Mouse (Mus musculus) central nervous system, embryonic 18 days (tissue): ENCODE measurements around the gene Tmx2. TPM values are rescaled to one million over a fixed set of nuclear protein-coding genes. Genes with fewer than 3 reads are reported as not detected.

Source experiments
- polyA plus RNA-seq: library from polyadenylated mRNA; depleted of rRNA; stranded (reverse); fragments of >200 nt; gene quantifications from 2 replicates; pipeline ENCODE4 v1.2.3, GENCODE M21; 2012; rRNA removed

Gene Tmx2
- 199 and 202 TPM in 2 replicates for polyA plus RNA-seq

DNA sequence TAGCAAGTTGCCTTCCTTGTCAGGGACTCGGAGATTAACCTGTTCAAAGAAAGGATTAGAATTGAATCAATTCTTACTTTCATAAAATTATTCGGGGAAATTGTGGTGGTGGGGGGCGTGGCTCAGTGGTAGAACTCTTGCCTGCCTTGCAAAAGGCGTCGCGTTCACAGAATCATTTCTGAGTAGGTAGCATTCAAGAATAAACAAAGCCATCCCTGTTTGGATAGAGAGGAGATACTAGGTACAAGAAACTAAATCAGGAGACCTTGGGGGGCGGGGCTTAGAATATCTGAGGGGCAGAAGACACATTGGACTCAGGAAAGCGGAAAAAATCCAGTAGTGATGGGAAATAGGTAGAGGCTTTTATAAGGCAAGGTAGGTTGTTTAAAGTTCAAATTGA lies at the start of gene Tmx2:
TSS of gene Tmx2 (minus strand) at position 125 of the 400 bp plus-strand sequence.

DNA sequence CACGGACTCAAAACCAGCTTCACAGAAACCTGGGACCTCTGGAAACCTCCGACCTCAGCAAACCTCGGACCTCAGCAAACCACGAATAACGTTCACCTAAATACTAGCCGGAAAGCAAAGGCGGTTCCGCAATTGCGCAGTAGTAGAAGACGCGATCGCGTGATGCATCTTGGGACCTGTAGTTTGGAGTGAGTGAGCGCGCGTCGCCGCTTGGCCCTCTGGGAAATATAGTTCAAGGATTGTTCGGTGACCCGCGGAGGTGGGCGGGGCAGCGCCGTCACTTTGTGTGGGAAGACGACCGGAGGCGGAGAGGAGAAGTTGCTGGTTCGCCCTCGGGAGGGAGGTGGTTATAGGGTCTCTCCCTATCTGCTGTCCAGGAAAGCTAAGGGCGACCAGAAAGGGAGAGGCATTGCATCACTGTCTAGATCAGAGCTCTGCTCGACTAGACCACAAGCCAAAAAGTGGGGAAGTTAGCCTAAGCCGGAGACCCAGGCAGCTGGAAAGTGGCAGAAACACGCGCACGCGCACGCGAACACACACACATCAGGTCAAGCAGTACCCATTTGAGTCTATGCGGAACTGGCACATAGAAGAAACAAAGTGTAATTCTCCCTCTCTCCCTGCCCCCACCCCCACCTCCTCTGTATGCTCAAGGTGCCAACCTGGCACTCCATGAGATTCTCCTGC lies 48.4 kb upstream of the Tmx2 start, which contains the start of gene Clp1:
TSS of gene Clp1 (minus strand) at position 179 of the 687 bp plus-strand sequence.

DNA sequence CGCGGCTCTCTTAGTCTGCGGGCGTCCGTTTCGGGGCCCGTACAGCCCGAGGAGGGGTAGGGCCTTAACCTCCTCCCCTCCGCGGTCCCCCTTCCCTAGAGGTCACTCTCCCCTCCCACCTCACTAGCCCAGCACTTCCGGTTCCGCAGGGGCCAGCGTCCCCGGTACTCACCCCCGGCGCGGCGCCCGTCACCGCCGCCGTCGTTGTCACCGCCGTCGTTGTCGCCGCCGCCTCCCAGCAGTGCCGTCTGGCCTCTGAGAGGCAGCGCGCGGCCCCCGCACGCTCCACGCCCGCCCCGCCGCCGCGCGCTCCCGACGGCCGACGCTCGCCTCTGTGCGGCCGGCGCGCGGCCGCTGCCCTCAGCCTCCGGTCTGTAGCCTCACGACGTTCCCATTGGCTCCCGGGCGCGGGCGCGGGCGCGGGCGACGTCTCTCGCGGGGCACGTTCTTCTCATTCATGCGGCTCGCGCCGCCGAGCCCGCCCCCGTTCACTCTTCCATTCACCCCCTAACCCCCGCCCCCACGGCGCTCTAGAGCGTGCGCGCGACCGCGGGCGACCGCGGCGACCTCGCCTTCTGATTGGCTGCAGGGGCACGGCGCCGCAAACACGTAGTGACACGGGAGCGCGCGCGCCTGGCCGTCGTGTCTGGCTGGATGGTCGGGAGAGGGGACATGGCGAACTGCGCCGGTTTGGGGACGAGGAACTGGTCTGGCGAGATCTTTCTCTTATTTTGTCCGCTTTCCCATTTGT lies 36.0 kb upstream of the Tmx2 start, which contains the start of gene Zdhhc5:
TSS of gene Zdhhc5 (minus strand) at position 370 of the 751 bp plus-strand sequence.

DNA sequence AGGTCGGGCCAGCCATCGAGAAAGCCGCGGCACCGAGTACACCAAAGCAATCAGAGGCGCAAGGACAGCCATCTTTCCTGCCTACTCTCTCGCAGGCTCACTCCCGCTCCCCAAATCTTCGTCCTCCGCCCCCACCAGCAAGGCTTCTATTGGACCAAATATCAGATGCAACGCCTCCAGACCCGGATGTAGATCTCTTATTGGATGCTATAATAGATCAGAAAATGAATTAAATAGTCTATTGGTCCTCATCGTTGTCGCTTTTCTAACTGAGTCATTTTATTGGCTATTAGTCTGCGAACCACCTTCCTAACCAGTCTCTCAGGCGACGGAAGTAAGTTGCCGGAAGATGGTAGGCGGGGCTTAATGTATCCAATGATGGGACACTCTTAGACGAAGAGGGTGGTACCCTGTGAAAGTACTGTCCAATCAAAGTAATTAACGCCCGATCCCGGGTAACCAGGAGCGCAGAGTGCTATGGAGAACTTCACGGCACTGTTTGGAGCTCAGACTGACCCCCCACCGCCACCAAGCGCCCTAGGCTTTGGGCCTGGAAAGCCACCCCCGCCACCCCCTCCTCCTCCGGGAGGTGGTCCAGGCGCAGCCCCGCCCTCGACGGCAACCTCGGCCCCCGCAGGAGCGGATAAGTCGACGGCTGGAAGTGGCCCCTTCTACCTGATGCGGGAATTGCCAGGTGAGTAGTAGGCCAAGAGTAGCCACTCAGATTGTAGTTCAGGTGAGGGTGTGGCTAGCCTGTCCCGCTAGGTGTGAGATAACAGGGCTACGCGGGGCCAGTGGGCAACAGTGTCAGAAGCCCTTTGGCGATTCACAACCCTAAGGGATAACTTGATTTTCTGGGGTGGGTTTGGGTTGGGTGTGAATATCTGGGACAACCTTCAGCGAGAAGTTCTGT lies 716 bp downstream of the Tmx2 start, which contains the start of the genes Gm28635 and Med19:
TSS of gene Gm28635 (minus strand) at position 74 of the 913 bp plus-strand sequence.
TSS of gene Med19 (plus strand) at position 435 of the 913 bp plus-strand sequence.

DNA sequence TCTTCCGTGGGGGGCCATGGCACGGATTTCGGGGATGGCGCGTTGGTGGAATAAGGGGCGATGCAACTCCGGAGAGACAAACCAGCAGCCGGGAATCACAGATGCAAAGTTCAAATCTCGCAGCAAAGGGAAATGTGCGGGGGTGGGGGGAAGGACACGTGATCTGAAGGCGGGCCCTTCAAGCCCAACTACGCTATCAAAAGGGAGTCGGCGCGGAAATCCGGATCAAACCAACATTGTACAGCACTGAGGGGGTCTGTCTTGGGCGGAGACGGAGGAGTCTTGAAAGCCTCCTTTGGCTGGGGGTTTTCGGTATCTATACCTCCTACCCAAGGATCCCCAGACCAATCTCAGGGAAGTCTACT lies 8.4 kb downstream of the Tmx2 start, which contains the start of gene Selenoh:
TSS of gene Selenoh (minus strand) at position 202 of the 365 bp plus-strand sequence.

DNA sequence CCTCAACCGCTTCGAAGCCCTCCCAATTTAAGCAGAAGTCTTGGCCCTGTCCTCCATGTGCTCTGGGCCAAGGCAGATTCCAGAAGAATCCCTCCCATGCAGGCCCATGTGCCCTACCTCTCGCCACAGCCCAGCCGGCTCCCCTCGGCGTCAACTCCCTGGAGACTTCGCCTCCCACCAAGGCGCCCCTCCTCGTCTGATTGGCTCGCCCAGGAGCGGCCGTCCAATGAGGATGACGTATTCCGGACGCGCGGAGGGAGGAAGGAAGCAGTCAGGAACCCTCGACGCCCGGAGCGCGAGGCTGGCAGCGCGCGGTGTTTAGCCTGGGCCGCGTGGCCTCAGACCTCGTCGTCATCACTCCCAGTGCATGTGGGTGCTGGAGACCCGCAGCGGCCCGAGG lies 20.1 kb downstream of the Tmx2 start, which contains the start of gene Btbd18:
TSS of gene Btbd18 (plus strand) at position 274 of the 400 bp plus-strand sequence.

DNA sequence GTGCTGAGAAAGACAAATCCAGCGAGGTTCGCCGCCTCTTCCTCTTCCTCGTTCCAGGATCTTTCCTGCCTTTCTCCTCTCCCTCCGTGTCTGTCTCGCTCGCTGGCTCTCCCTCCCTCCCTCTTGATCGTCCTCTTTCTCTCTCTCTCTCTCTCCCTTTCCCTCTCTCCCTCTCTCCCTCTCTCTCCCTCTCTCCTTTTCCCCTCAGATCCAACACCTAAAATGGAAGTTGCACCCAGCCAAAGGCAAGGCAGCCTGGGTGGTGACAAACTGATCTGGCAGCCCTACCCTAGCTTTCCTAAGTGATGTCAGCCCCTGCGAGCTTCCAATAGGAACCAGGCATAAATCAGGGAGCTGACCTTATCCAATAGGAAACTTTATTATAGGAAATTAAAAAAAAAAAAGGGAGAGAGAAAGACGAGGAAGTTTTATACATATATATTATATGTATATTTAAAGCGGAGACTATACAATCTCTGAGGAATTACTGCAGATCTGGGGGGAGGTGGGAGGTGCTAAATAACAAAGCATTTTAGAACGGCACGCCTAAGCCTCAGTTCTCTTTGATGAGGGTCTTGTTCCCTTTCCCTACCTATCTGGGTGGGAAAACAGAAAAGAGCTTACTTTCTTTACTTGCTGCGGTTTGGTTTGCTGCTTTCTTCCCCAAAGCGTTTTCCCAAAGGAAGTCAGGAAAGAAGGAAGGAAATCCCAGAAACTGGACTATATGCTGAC lies 28.3 kb downstream of the Tmx2 start, which contains the start of gene Ctnnd1:
TSS of gene Ctnnd1 (minus strand) at position 302 of the 732 bp plus-strand sequence.

Other genes with a start within 250 kb of the Tmx2 start
- gene Tfpi, start 202.4 kb downstream of the Tmx2 start, polyA plus RNA-seq: 11.8 and 12.0 TPM in 2 replicates
- gene Ctnnd1, start 28.4 kb downstream of the Tmx2 start, polyA plus RNA-seq: 67.7 and 68.7 TPM in 2 replicates
- gene Btbd18, start 20.1 kb downstream of the Tmx2 start, polyA plus RNA-seq: not detected in 2 replicates
- gene Selenoh, start 8.4 kb downstream of the Tmx2 start, polyA plus RNA-seq: 167 and 173 TPM in 2 replicates
- gene Gm28635, start 1.1 kb downstream of the Tmx2 start, polyA plus RNA-seq: not detected in 2 replicates
- gene Med19, start 738 bp downstream of the Tmx2 start, polyA plus RNA-seq: 34.8 and 35.5 TPM in 2 replicates
- 27.7 and 27.9 TPM in 2 replicates for gene Zdhhc5, start 36.0 kb upstream of the Tmx2 start, polyA plus RNA-seq
- 14.1 and 14.7 TPM in 2 replicates for gene Clp1, start 48.2 kb upstream of the Tmx2 start, polyA plus RNA-seq
- gene Ypel4, start 54.9 kb upstream of the Tmx2 start, polyA plus RNA-seq: 45.5 and 46.4 TPM in 2 replicates
- gene Gm19426, start 64.5 kb upstream of the Tmx2 start, polyA plus RNA-seq: 4.9 and 6.1 TPM in 2 replicates
- gene Serping1, start 96.3 kb upstream of the Tmx2 start, polyA plus RNA-seq: 14.7 and 19.9 TPM in 2 replicates
- 11.0 and 12.9 TPM in 2 replicates for gene Ube2l6, start 119.7 kb upstream of the Tmx2 start, polyA plus RNA-seq
- 1.5 TPM in 1 of 2 replicates, not detected in the other for gene Smtnl1, start 143.5 kb upstream of the Tmx2 start, polyA plus RNA-seq
- 108 and 122 TPM in 2 replicates for gene Timm10, start 147.9 kb upstream of the Tmx2 start, polyA plus RNA-seq
- gene Slc43a1, start 159.7 kb upstream of the Tmx2 start, polyA plus RNA-seq: 1.5 and 1.6 TPM in 2 replicates
- gene Rtn4rl2, start 207.6 kb upstream of the Tmx2 start, polyA plus RNA-seq: 24.1 and 28.7 TPM in 2 replicates